Mouse (Mus musculus): ENCODE measurements around the gene Rpgr. TPM values are rescaled to one million over a fixed set of nuclear protein-coding genes. Genes with fewer than 3 reads are reported as not detected.

Gene Rpgr
- polyA plus RNA-seq, 1 experiment from 2014 or later = 29.3 TPM

DNA sequence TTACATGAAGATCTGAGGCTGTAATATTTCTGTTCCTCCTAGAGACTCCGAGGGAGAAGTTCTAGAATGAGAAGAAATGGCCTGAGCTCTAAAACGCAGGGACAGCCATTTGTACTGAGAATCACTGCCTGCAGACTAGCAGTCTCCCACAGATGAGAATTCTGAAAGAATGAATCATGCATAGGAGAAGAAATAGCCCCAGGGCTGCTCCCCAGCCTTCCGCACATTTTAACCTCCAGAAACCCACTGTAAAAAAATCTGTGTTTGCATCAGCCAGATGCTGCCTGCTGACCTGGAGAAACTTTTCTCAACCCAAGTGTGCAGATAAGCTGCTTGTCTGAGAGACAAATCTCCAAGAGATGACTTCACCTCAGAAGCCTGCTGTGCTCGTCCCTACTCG, 111.2 kb downstream of the Rpgr start:
- H3K27me3 ChIP-seq (replicated peaks; ENCODE audit: control insufficient read depth, insufficient read depth, low read length) = no peaks in the 10 kb centered on the region
- H3K9me3 ChIP-seq (ENCODE audit: control insufficient read depth, low read length) = no peaks in the 10 kb centered on the region
- no peak for ATAC-seq
- H3K9ac ChIP-seq (ENCODE audit: low read depth, low read length) = no peak overlapping the region
- 69% methylated on average over 5 of the region's 5 CpGs for WGBS
- H3K27ac ChIP-seq (ENCODE audit: low read depth, low read length) = no peak overlapping the region
- H3K4me1 ChIP-seq (ENCODE audit: control insufficient read depth, insufficient read depth, low read depth, low read length) = no peaks in the 10 kb centered on the region
- H3K4me3 ChIP-seq (ENCODE audit: low read length) = no peak overlapping the region
- H3K4me2 ChIP-seq (ENCODE audit: low read length) = no peak overlapping the region
- H3K36me3 ChIP-seq (ENCODE audit: control insufficient read depth, insufficient read depth, low read length) = no peaks in the 10 kb centered on the region

DNA sequence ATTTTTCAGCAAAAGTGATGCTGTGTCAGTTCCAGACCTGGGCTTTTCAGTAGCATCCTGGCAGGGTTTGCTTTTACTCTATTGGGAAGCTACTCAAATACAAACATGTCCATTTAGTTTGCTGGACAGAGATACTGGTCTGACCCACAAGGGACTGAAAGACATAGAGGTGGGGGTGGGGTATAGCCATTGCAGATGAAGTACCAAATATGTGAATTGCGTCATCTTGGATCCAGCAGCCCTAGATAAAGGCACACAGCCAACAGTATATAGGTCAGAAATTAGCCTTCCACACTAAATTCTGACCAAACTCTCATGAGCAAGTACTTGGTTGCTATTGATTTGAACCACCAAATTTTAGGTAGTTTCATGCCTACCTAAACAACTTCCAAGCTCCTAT, 114.0 kb downstream of the Rpgr start:
- Histone ChIP-seq H3K9me3 (ENCODE audit: control insufficient read depth, low read length) (no peaks in the 10 kb centered on the region), H3K27me3 (replicated peaks; ENCODE audit: control insufficient read depth, insufficient read depth, low read length) (no peaks in the 10 kb centered on the region), H3K4me3 (ENCODE audit: low read length) (no peak overlapping the region), H3K4me1 (ENCODE audit: control insufficient read depth, insufficient read depth, low read depth, low read length) (no peaks in the 10 kb centered on the region), H3K27ac (ENCODE audit: low read depth, low read length) (no peak overlapping the region), H3K4me2 (ENCODE audit: low read length) (no peak overlapping the region), H3K9ac (ENCODE audit: low read depth, low read length) (no peak overlapping the region), H3K36me3 (ENCODE audit: control insufficient read depth, insufficient read depth, low read length) (no peaks in the 10 kb centered on the region)
- ATAC-seq = no peak
- 84% methylated on average over 1 of the region's 1 CpGs for WGBS

DNA sequence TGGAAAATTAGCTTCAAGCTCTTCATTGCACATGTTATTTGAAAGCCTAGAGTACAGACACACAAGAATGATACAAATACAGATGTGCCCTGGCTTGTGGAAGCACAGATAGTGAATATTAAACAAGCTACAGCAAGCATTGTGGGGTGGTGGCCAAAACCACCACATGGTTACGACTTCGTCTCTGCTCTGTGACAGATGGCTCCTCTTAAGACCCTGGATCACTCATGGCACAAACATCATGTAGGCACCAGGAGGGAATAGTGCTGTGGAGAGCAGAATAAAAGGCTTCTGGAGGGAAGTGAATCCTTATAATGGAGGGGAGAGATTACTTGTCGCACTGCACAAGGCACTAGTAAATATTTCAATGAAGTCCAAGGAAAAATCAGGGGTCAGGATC, 120.9 kb downstream of the Rpgr start:
- Histone ChIP-seq H3K9ac (ENCODE audit: low read depth, low read length) (no peak overlapping the region), H3K36me3 (ENCODE audit: control insufficient read depth, insufficient read depth, low read length) (no peaks in the 10 kb centered on the region), H3K27me3 (replicated peaks; ENCODE audit: control insufficient read depth, insufficient read depth, low read length) (no peaks in the 10 kb centered on the region), H3K9me3 (ENCODE audit: control insufficient read depth, low read length) (no peaks in the 10 kb centered on the region), H3K4me1 (ENCODE audit: control insufficient read depth, insufficient read depth, low read depth, low read length) (no peaks in the 10 kb centered on the region), H3K4me3 (ENCODE audit: low read length) (no peak overlapping the region), H3K27ac (ENCODE audit: low read depth, low read length) (no peak overlapping the region), H3K4me2 (ENCODE audit: low read length) (no peak overlapping the region)
- WGBS = 60% methylated on average over 3 of the region's 3 CpGs
- ATAC-seq = 0 out of 2 replicates have a peak, but pooled peaks have one; percentile 63

DNA sequence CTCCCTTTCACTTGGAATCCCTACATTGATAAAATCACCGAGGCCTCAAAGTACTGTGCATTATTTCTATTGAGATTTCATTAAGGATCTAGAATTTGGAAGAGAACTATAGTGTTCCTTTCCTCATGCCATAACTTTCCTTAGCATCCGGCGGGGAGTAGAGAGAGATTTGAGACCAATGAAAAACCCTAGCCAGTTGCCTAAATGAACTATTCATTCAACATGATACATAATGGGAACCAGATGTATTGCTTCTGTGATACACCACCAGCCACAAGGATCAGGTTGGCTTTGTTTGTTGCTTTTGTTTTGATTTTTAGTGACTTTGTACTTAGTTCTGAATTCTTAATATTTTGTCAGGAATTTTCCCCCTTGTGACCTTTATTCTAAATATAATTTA, 136.3 kb downstream of the Rpgr start:
- H3K4me1 ChIP-seq (ENCODE audit: control insufficient read depth, insufficient read depth, low read depth, low read length) = no peaks in the 10 kb centered on the region
- no peaks in the 10 kb centered on the region for H3K27me3 ChIP-seq (replicated peaks; ENCODE audit: control insufficient read depth, insufficient read depth, low read length)
- H3K9ac ChIP-seq (ENCODE audit: low read depth, low read length) = no peak overlapping the region
- ATAC-seq = no peak
- no peaks in the 10 kb centered on the region for H3K36me3 ChIP-seq (ENCODE audit: control insufficient read depth, insufficient read depth, low read length)
- H3K27ac ChIP-seq (ENCODE audit: low read depth, low read length) = no peak overlapping the region
- no peak overlapping the region for H3K4me2 ChIP-seq (ENCODE audit: low read length)
- H3K4me3 ChIP-seq (ENCODE audit: low read length) = no peak overlapping the region
- H3K9me3 ChIP-seq (ENCODE audit: control insufficient read depth, low read length) = no peaks in the 10 kb centered on the region
- WGBS = 80% methylated on average over 3 of the region's 3 CpGs

DNA sequence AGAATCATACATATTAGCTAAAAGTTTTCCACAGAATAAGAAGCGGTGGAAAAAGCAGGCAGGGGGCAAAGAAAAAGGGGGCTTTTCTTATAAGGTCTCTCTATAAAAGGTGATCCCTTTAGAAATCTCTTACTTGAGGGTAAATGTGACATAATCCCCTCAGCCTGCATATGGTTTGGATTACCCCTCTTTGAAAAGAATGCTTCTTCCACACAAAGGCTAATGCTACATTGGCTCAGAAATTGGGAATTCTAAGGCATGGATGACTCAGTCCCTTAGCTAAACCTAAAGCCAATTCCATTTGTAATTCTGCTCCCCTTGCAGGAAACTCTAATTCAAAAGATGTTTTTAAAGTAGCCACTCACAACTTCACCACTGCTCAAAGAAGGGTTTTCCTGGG, 136.7 kb downstream of the Rpgr start:
- Histone ChIP-seq H3K9ac (ENCODE audit: low read depth, low read length) (no peak overlapping the region), H3K4me1 (ENCODE audit: control insufficient read depth, insufficient read depth, low read depth, low read length) (no peaks in the 10 kb centered on the region), H3K4me3 (ENCODE audit: low read length) (no peak overlapping the region), H3K9me3 (ENCODE audit: control insufficient read depth, low read length) (no peaks in the 10 kb centered on the region), H3K27me3 (replicated peaks; ENCODE audit: control insufficient read depth, insufficient read depth, low read length) (no peaks in the 10 kb centered on the region), H3K4me2 (ENCODE audit: low read length) (no peak overlapping the region), H3K36me3 (ENCODE audit: control insufficient read depth, insufficient read depth, low read length) (no peaks in the 10 kb centered on the region), H3K27ac (ENCODE audit: low read depth, low read length) (no peak overlapping the region)
- ATAC-seq = no peak
- 75% methylated on average over 1 of the region's 1 CpGs for WGBS

DNA sequence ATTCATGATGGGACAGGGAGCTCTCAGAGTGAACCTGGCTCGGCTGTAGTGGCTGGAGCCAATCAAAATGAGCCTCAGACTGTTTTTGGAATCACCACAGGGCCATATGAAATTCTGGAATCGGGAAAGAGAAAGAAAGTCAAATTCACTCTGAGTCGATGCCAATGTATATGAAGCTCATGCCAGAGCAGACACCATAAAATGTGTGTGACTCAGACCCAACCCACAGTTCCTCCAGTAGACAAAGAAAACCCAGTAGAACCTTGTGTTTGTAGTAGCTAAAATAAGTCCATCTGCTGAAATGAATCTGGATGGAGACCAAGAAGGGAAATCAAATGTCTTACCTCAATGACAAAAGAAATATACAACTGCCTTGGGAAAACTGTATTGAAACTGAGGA, 142.8 kb downstream of the Rpgr start:
- Histone ChIP-seq H3K9ac (ENCODE audit: low read depth, low read length) (no peak overlapping the region), H3K36me3 (ENCODE audit: control insufficient read depth, insufficient read depth, low read length) (no peaks in the 10 kb centered on the region), H3K9me3 (ENCODE audit: control insufficient read depth, low read length) (no peaks in the 10 kb centered on the region), H3K27me3 (replicated peaks; ENCODE audit: control insufficient read depth, insufficient read depth, low read length) (no peaks in the 10 kb centered on the region), H3K4me1 (ENCODE audit: control insufficient read depth, insufficient read depth, low read depth, low read length) (no peaks in the 10 kb centered on the region), H3K27ac (ENCODE audit: low read depth, low read length) (no peak overlapping the region), H3K4me2 (ENCODE audit: low read length) (no peak overlapping the region), H3K4me3 (ENCODE audit: low read length) (no peak overlapping the region)
- ATAC-seq = no peak
- 75% methylated on average over 3 of the region's 3 CpGs for WGBS

DNA sequence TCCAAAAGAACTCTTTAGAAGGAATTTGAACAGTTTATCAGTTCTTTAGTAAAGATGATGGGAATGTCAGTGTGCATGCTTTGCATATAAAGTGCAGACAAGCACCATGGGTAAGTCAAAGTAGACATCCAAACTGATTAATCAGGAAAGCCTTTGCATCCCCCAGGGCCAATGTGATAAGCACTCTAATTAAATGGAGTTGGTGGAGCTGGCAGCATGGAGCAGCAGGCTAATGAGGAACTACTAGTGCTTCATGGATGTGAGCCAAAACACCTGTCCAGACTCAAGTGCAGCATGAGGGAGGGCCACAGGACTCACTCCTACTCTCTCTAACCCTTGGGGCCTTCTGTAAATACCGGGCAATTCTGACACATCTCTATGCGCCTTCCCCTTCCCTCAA, 145.2 kb downstream of the Rpgr start:
- Histone ChIP-seq H3K4me3 (ENCODE audit: low read length) (no peak overlapping the region), H3K4me1 (ENCODE audit: control insufficient read depth, insufficient read depth, low read depth, low read length) (no peaks in the 10 kb centered on the region), H3K9ac (ENCODE audit: low read depth, low read length) (no peak overlapping the region), H3K27ac (ENCODE audit: low read depth, low read length) (no peak overlapping the region), H3K9me3 (ENCODE audit: control insufficient read depth, low read length) (no peaks in the 10 kb centered on the region), H3K36me3 (ENCODE audit: control insufficient read depth, insufficient read depth, low read length) (no peaks in the 10 kb centered on the region), H3K27me3 (replicated peaks; ENCODE audit: control insufficient read depth, insufficient read depth, low read length) (no peaks in the 10 kb centered on the region), H3K4me2 (ENCODE audit: low read length) (no peak overlapping the region)
- no peak for ATAC-seq
- 72% methylated on average over 2 of the region's 2 CpGs for WGBS

DNA sequence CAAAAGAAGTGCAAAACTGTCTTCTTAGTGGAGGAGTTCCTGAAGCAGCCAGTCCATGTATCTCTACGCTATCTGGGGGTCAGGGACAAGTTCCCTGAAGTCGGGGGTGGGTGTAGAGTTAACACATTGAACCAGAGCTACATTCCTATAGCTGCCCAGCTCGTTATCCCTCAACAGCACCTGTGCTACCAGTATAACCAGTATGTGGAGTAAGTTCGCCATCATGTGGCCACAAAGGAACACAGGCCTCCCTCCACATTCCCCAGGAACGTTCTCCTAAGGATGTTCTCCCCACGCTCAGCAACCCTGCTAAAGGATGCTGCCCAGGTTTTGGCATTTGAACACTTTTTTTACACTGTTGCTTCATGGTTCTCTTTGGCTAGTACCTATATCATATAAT, 146.0 kb downstream of the Rpgr start:
- WGBS = 23% methylated on average over 6 of the region's 6 CpGs
- no peak overlapping the region for H3K27ac ChIP-seq (ENCODE audit: low read depth, low read length)
- no peak overlapping the region for H3K4me3 ChIP-seq (ENCODE audit: low read length)
- no peaks in the 10 kb centered on the region for H3K27me3 ChIP-seq (replicated peaks; ENCODE audit: control insufficient read depth, insufficient read depth, low read length)
- H3K9ac ChIP-seq (ENCODE audit: low read depth, low read length) = no peak overlapping the region
- ATAC-seq = peak; percentile 88
- no peaks in the 10 kb centered on the region for H3K36me3 ChIP-seq (ENCODE audit: control insufficient read depth, insufficient read depth, low read length)
- H3K4me1 ChIP-seq (ENCODE audit: control insufficient read depth, insufficient read depth, low read depth, low read length) = no peaks in the 10 kb centered on the region
- H3K9me3 ChIP-seq (ENCODE audit: control insufficient read depth, low read length) = no peaks in the 10 kb centered on the region
- H3K4me2 ChIP-seq (ENCODE audit: low read length) = no peak overlapping the region

DNA sequence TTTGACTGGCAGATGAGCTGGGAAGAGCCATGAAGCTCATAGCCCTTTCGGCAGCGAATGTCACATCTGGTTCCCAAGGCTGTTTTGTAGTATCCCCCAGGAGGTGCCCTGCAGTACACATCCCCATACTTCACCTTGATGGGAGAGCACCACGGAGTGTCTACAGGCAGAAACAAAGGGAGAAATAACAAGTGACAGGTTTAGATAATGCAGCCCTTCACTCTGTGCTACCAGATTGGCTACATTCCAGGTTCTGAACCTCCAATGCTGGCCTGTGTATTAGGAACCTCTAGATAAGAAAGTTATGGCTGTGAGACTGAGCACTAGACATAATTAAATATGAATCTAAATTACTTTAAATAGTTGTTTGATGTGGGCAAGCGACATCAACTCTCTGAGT, 147.3 kb downstream of the Rpgr start:
- Histone ChIP-seq H3K9me3 (ENCODE audit: control insufficient read depth, low read length) (no peaks in the 10 kb centered on the region), H3K36me3 (ENCODE audit: control insufficient read depth, insufficient read depth, low read length) (no peaks in the 10 kb centered on the region), H3K9ac (ENCODE audit: low read depth, low read length) (no peak overlapping the region), H3K4me2 (ENCODE audit: low read length) (no peak overlapping the region), H3K27me3 (replicated peaks; ENCODE audit: control insufficient read depth, insufficient read depth, low read length) (no peaks in the 10 kb centered on the region), H3K27ac (ENCODE audit: low read depth, low read length) (no peak overlapping the region), H3K4me3 (ENCODE audit: low read length) (no peak overlapping the region), H3K4me1 (ENCODE audit: control insufficient read depth, insufficient read depth, low read depth, low read length) (no peaks in the 10 kb centered on the region)
- 59% methylated on average over 4 of the region's 4 CpGs for WGBS
- no peak for ATAC-seq

DNA sequence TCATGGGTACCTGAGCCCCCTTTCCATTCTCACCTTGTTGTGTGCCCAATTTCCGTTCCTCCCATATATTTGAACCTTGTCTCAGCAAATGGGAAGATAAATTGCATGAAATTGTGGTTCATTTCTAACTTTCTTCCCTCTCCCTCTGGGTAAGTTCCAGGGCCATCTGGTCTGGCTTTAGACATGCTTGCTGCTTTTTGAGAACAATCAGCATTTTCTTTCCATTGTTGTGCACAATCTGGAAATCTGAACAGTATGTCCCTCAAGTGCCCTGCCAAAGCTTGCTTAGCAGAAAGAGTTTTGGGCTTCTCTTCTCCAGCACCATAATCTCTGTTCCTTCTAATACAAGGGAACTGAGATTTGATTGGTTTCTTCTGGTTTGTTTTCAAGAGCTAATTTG, 152.9 kb downstream of the Rpgr start:
- ATAC-seq = no peak
- Histone ChIP-seq H3K4me3 (ENCODE audit: low read length) (no peak overlapping the region), H3K4me2 (ENCODE audit: low read length) (no peak overlapping the region), H3K9me3 (ENCODE audit: control insufficient read depth, low read length) (no peaks in the 10 kb centered on the region), H3K27me3 (replicated peaks; ENCODE audit: control insufficient read depth, insufficient read depth, low read length) (no peaks in the 10 kb centered on the region), H3K27ac (ENCODE audit: low read depth, low read length) (no peak overlapping the region), H3K4me1 (ENCODE audit: control insufficient read depth, insufficient read depth, low read depth, low read length) (no peaks in the 10 kb centered on the region), H3K36me3 (ENCODE audit: control insufficient read depth, insufficient read depth, low read length) (no peaks in the 10 kb centered on the region), H3K9ac (ENCODE audit: low read depth, low read length) (no peak overlapping the region)
- 71% methylated on average over 1 of the region's 1 CpGs for WGBS

All from hindbrain, embryonic 16.5 days (tissue).